Mouse (Mus musculus): Measurements from ENCODE around the gene Coq10a. TPM values are rescaled to one million over a fixed set of nuclear protein-coding genes. Genes with fewer than 3 reads are reported as not detected.

Coq10a gene
- 63.0 and 63.8 TPM in 2 replicates for polyA plus RNA-seq (2012; rRNA removed)

DNA sequence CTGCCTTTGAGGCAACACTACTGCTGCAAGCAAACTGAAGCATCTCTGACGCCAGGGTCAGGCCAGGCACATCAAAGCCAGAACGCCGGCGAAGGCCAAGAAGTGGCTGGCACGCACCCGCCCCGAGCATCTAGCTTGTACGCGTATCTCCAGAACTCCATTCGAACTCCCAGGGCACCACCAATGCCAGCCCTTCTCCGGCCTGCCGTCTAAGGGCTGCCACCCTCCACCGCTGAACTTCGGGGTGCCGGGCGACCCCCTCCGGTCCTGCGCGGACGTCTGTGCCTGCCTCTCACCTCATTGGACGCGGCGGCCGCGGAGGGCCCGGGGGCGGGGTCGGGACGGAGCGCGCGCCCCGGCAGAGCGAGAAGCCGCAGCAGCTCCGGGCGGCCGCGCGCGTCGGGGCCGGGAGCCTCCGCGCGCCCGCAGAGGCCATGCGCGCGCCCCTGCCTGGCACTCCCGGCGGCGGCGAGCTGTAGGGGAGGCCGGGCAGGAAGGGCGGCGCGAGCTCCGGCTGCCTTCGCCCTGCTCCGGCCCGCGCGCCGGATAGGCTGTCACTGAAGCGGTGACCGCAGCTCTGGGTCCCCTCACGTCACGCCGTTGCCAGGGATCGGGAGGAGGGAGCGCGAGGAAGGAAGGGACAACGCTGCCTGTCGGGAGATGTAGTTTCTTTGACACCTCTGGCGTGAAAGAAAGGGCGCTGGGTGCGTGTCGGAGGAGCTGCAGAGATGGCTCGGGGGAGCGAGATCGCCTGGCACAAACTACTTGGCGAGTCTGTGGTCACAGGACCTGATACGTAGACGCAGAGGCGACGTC lies at the start of gene Coq10a:
Coq10a (minus strand) TSS at position 596 of the 816 bp plus-strand sequence.
- peak; percentile 58 for DNase-seq (ENCODE audit: low read depth)

DNA sequence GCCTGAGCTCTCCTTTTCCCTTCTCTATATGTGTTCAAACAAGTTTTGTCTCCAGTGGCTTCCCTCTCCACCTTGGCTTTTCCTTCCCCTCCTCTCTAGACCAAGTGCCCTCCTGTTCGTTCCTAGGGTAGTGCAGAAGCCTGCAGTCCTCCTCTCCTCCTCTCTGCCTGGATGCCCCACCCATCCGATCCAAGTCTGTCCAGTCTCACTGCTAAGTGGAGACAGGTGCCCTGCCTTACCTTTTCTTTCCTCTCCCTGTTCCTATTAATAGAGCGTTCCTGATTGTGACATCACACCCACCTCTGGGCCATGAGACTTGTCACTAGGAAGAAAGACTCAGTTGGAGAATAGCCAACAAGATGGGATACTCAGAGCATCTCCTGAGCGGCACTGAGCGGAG lies 46.1 kb upstream of the Coq10a start:
- DNase-seq (ENCODE audit: low read depth) = no peak

DNA sequence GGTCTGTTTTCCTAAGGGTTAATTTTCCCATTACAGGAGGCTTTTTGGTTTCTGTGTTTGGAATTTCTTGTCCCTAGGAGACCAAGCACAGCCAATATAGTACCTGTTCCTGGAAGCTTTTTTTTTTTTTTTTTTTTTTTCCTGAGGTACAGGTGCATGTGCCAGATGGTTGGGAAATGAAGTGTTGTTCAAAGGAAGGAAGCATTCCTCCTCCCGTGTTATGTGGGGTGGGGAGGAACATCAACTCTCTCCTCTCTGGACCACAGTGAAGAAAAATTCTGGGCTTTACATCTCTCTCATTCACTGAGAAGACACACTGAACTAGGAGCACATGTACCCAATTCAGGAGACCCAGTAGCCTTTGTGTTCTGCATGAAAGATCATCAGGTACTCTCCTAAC lies 44.3 kb upstream of the Coq10a start:
- DNase-seq (ENCODE audit: low read depth) = no peak

DNA sequence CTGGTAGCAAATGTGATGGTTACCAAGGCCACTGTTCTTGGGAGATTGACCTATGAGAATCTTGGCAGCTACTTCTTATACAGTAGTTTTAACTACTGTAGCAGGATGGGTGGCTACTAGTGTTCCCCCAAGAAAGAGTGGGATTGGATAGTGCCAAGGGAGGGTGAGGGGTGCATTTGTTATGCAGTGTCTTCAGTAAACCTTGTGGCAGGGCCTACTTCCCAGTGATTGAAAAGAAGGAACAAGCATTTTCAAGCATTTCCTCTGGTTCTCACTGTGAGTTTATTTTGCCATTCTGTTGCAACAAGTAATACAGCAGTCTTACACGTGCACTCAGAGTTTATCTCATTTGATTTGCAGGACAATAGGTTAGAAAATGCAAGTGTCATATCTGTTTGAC lies 43.8 kb upstream of the Coq10a start:
- DNase-seq (ENCODE audit: low read depth) = no peak

DNA sequence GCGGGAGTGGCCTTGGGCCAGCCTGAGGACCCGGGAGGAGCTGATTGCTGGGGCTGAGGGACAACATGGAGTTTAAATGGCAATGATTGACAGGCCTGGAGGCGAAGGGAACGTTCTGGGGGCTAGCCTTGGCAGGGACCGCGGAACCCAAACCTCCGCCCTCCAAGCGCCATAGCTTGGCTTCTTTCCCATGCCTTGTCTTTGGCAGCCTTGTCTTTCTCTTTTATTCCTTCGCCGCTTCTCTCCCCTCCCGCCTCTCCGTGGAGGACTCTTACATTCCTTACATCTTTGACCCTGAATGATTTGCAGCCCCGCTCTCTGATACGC lies 43.2 kb upstream of the Coq10a start:
- DNase-seq (ENCODE audit: low read depth) = no peak

DNA sequence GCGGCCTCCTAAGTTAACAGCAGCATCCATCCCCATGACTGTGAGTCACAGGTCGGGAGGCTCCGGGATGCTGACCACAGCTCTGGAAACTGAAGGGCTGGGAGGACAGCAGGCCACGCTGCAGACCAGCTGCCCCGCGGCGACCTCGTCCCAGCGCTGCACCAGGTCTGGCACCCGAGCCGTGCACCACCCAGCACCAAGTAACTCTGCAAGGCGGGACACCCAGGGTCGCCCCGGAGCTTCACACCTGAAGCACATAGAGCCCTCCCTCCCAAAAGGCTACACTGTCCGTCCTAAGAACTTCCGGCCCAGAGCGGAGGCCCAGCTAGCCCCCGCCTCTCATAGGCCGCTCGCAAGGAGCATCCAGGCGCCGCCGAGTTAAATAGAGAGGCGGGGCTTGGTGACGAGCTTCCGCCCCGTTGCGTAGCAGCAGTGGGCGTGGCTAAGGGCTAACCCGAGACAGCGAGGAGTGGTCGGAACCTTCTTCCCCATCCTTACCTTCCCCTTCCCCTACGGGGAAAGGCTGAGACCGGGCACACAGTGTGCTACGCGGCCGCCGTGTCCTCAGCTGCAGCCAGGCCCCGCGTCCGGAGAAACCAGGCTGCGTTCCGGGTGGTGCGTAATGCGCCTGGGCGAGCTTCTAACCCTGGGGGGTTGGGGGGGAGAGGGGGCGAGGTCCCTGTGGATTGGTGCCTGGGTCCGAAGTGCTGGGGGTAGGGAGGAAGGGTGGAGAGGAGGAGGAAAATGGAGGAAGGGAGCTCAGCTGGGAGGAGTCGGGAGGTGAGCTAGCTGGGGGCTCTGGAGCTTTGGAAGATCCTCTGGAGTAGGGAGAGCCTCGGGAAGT lies 42.6 kb upstream of the Coq10a start, which contains the start of the genes Nabp2 and Rnf41:
Nabp2 (minus strand) TSS at position 282 of the 844 bp plus-strand sequence.
Rnf41 (plus strand) TSS at position 447 of the 844 bp plus-strand sequence.
- DNase-seq (ENCODE audit: low read depth) = peak; percentile 62

DNA sequence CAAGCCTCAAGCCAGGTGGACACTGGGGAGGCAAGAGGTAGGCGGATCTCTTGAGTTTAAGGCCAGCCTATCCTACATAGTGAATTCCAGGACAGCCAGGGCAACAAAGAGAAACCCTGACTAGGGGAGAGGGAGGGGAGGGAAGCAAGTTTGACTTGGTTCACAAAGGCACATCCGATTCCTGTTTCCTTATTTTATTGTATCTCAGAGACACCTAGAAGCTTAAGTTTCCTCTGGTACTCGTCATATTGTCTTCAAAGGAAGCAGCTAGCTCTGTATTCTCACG lies 41.7 kb upstream of the Coq10a start:
- DNase-seq (ENCODE audit: low read depth) = no peak

DNA sequence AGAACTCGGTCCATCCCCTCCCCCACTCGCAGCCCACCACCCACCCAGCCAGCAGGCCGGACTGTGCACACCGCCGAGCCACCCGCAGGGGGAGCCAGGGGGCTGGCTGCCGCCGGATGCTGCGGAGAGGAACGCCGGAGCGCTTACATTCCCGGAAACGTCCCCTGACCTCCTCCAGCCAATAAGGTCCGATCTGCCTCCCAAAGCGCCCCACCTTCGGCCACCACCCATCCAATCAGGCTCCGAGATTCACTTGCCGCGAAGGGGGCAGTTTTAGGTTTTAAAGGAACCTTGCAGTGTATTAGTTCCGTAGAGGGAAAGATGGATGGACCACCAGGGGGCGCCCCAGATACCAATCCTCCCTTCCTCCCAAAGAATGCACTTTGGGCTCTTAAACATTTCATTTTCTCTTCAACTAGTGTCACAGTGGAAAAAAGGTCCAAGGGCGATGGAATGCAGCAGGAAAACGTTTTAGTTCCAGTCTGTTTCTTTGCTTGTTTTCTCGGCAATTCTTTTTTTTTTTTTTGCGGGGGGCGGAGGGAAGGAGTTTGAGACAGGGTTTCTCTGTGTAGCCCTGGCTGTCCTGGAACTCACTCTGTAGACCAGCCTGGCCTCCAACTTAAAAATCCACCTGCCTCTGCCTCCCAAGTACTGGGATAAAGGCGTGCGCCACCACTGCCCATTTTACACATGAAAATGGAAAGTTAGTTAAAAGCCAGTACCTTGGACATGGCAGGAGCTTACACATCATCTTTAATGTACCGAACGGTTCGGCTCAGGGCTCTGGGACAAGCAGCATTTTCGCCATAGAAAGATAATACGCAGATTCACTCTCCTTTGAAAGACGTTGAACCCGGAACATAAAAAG lies 41.1 kb upstream of the Coq10a start:
- peak; percentile 86 for DNase-seq (ENCODE audit: low read depth)

DNA sequence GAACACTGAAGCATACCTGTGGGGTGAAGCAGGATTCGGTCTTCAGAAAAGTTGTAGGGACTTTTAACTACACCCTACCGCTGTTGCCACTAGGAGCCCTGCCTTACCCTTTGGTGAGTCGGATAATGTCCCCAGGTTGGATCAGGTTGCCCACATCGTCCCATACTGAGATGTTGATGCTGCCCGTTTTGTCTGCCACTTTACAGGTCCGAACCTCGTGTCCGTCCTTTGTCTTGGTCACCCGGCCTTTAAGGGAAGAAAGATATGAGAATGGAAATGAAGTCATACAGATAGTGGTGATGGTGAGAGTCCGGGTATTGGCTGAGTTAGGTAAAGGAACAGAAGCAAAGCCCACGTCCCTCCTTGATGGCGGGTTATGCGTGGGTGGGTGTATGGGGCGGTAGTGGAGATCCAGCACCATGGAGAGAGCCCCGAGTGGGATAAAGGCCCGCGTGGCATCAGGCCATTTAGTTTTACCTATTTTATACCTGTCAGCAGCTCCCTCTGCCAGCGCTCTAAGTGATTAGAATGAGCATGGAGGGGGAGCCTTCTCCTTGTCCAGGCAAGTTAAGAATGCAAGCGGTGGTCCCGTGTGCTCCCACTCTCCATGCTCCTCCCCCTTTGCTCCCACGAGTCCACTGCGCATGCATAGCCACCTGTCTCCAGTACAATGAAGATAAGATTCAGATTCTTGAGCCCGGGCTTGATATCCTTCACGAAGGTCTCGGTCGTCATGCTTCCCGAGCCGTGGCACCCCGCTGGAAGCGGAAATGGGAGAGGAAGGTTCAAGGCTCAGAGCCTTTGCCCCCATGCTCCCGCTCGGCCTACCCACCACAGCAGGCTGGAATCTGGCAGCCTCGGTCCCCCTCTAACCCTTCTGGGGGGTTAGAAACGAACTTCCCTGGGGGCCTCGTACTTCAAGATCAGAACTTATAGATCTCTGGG lies 40.1 kb upstream of the Coq10a start:
- no peak for DNase-seq (ENCODE audit: low read depth)

DNA sequence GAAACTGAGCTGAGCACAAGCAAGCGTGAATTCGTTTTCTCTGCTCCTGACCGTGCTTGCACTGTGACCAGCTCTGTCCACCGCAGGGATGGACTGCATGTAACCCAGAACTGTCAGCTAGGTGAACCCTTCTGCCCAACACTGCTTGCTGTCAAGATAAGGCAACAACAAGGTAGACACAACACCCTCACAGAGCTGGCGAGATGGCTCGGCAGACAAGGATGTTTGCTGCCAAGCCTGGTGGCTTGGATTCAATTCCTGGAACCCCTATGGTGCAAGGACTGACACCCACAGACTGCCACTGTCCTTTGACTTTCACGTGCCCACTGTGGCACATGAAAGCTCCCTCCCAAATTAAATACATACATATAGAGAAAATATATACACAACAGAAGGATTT lies 35.1 kb upstream of the Coq10a start:
- DNase-seq (ENCODE audit: low read depth) = no peak

DNA sequence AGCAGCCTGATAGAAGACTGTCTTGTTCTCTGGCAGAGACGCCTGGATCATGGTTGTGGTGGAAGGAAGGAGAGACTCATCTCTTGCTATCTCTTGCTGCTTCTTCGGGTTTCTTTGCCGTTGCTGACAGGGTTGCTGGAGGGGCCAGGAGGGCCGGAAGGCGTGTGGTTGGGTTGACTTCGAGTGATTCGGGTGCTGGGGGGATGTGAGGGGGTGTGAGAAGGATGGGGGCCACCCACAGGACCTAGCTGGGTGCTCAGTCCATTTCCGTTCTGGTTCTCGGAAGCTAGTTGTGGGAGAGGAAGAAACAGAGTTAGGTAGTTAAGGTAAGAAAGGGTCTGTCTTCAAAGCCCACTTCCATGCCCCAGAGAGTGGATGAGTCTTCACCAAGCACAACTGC lies 32.8 kb upstream of the Coq10a start:
- DNase-seq (ENCODE audit: low read depth) = no peak

DNA sequence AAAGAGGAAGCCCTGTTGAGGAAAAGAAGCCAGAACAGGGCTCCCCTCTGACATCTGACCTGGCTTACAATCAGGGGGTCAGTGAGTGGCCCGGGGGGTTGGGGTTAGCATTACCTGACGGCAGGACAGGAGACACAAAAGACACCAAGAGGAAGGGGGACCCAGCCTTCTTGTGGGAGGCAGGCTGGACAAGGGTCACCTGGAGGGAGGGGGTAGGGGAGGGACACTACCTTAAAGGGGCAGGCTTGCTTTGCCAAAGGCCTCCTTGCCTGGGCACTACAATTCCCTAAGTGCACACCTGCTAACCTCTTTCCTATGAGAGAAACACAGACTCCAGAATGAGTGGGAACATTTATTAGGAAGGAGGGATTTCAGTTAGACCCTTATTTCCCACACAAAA lies 32.3 kb upstream of the Coq10a start, which contains the start of gene Slc39a5:
Slc39a5 (minus strand) TSS at position 174 of the 400 bp plus-strand sequence.
- DNase-seq (ENCODE audit: low read depth) = no peak

DNA sequence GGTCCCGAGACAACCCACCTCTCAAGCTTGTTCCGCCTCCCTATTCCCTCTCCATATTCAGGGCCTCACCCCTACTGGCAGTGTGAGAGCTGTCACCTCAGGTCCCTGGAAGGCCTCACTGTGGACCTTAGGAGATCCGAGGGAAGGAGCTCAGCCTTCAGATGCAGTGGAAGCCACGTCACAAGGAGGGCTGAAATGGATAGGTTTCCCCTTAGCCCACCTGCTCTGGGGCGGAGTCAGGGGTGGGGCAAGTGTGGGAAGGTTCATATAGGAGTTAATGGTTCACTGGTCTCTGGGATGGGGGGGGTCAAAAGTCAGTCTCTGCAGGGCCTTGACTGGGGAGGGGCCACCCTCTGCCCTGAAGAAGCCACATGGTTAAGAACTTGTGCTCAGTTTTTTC lies 31.5 kb upstream of the Coq10a start:
- no peak for DNase-seq (ENCODE audit: low read depth)

DNA sequence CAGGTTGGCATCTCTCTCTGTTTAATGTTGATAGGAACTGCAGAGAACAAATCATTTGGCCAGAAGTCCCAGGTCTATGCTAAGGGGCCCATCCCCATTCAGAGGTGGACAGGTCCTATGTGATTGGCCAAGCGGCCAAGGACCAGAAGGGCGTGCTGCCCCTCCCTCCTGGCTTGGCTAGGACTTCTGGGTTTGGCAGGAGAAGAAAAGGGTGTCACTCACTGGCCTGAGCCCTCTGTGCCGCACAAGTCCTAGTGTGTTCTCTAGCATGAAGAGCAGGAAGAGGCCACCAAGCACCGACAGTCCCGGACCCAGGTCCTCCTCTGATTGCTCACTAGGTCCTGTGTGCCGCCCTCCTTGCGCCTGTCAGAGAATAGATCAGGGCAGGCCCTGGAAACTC lies 28.7 kb upstream of the Coq10a start:
- DNase-seq (ENCODE audit: low read depth) = no peak

DNA sequence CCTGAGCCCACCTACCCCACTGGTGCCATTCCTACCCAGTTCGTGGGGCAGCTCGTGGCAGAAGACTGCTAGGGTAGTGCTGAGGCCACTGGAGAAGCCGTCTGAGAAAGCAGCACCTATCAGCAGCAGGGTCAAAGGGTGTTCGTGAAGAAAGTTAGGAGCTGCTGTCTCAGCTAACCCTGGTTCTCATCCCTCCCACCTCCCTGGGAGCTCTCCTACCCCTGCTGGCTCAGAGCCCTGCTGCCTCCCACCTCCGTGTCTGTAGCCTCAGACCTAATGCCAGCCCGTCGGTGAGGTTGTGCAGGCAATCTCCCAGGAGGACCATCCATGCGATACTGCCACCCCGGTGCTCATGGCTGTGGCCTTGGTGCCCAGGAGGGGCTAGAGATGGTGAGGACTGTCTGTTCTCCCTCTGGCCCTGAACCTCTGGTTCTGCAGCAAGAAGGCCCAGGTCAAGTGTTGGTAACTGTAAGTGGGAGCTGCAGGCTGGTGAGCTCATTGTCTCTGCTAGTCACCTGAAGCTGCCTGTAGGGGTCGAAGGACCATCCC lies 28.0 kb upstream of the Coq10a start:
- no peak for DNase-seq (ENCODE audit: low read depth)

DNA sequence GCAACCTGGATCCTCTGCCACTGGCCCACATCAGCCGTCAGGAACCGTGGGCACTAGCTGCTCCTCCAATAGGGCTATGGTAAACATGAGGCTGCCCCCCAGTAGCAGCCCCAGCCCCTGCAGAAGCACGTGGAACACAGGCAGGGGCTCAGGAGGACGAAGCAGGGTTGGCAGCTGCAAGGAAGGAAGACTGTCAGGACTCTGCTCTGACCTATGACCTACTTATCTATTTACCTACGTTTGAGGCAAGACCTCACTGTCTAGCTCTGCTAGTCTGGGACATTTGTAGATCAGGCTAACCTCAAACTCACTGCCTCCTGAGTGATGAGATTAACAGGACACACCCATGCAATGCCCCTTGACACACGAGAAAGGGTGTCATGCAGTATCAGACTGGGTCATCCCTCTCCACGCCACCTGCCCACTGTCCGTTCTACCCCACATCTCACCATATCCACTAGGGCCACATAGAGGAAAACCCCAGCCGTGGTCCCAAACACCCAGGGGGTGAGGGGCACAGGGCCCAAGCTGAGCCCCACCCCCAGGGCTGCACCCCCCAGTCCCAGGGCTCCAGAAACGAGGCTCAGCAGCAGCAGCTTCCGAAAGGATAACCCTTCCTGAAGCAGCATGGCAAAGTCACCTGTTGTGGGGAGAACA lies 27.3 kb upstream of the Coq10a start:
- DNase-seq (ENCODE audit: low read depth) = no peak

DNA sequence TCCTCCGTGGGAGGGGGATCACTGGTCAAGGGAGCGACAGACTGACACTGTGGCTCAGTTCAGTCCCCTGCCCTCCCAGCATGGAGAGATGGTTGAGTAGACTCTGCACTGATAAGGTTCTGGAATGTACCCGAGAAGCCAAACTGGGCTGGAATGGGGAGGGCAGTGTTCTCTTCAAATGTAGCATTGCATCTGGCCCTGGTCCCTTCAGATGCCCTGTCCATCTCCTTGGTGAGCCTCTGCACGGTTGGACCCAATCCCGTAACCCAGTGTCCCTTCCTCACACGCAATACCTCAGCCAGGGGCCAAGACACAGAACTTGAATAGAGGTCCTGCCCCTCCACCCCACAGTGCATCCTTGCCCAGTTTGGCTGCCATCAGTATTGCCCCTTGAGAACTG lies 23.1 kb upstream of the Coq10a start:
- DNase-seq (ENCODE audit: low read depth) = no peak

DNA sequence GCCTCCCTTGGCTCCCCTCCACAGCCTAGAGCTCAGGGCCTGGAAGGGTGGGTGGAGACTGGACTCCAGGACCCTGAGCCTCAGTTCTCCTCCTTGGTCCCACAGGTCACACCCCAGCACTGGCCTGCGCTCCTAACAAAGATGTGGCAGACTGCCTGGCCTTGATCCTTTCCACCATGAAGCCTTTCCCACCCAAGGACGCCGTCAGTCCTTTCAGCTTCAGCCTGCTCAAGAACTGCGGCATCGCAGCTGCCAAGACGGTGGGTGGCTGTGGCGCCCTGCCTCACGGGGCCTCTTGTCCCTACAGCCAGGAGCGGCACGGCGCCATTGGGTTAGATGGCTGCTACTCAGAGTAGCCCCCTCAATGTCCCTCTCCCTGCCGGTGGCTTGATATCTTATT lies 21.6 kb upstream of the Coq10a start:
- DNase-seq (ENCODE audit: low read depth) = no peak

DNA sequence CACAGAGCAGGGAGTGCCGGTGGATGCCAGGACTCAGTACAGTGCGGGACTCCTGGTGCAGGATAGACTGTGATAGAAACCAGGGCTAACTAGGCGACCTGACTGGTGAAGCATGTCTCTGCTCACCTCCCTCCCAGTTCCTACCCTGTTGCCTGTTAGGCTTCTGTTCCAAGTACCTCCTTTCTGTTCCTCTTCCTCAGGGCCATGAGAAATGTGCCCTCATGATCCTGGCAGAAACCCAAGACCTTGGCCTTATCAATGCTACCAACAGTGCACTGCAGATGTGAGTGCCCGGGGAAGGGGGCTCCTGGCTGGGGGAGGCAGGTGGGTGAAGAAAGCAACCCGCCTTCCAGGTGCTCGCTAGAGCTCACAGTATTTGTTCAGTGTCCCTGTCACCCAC lies 20.8 kb upstream of the Coq10a start:
- DNase-seq (ENCODE audit: low read depth) = no peak

DNA sequence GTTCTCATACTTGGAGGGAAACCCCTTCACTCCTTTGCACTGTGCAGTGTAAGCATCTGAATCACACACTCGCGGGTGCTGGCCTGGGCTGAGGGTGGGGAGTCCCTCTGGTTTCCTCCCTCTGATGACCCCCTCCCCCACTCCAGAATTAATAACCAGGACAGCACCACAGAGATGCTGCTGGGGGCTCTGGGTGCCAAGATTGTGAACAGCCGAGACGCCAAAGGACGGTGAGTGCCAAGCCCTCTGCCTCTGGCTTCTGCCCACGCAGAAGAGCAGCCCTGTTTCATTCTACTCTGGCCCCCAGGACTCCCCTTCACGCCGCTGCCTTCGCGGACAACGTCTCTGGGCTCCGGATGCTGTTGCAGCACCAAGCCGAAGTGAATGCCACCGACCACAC lies 20.1 kb upstream of the Coq10a start:
- no peak for DNase-seq (ENCODE audit: low read depth)

Measured in gonadal fat pad, adult 2 months (tissue).